Mouse (Mus musculus) MEL (cell line): ENCODE results near the gene Gpr85. TPM values are rescaled to one million over a fixed set of nuclear protein-coding genes. Genes with fewer than 3 reads are reported as not detected.

Experiments used
- DNase-seq: peaks from one replicate; pipeline ENCODE4 v3.0.0; 2011; ENCODE audit warnings: low read depth, low spot score
- H3K27ac ChIP-seq: 2 replicates; pipeline ENCODE4 v1.5.1; 2012; ENCODE audit warnings: low read depth, mild to moderate bottlenecking, control low read depth, low read length, moderate library complexity; ENCODE audit not compliant: control insufficient read depth
- H3K27me3 ChIP-seq, 2 experiments: fragments of 150-350 bp in 1 of 2; sonication (generic) in 1 of 2; 2 replicates each; pipeline ENCODE4 v1.6.1; 2012; ENCODE audit warnings: low read length in 2 of 2, mild to moderate bottlenecking in 2 of 2, improper control_type of control experiment in 1 of 2, moderate library complexity in 1 of 2; ENCODE audit not compliant: insufficient read depth in 2 of 2, control insufficient read depth in 1 of 2
- H3K36me3 ChIP-seq, 2 experiments: 2 replicates each; pipeline ENCODE4 v1.6.1; 2012 to 2014; ENCODE audit warnings: low read length in 2 of 2, improper control_type of control experiment in 1 of 2, inconsistent platforms in 1 of 2, mild to moderate bottlenecking in 1 of 2; ENCODE audit not compliant: insufficient read depth in 2 of 2, control insufficient read depth in 1 of 2
- H3K4me1 ChIP-seq, 2 experiments: fragments of 150-350 bp in 1 of 2; sonication (generic) in 1 of 2; 2 replicates each; pipeline ENCODE4 v1.6.1; 2012; ENCODE audit warnings: low read length in 2 of 2, improper control_type of control experiment in 1 of 2, mild to moderate bottlenecking in 1 of 2; ENCODE audit not compliant: insufficient read depth in 2 of 2, control insufficient read depth in 1 of 2
- H3K4me3 ChIP-seq, 2 experiments: fragments of 150-350 bp in 1 of 2; sonication (generic) in 1 of 2; 2 replicates each; pipeline ENCODE4 v1.5.1; 2012; ENCODE audit warnings: low read depth in 2 of 2, low read length in 2 of 2, mild to moderate bottlenecking in 2 of 2, moderate library complexity in 2 of 2, control low read depth in 1 of 2, improper control_type of control experiment in 1 of 2; ENCODE audit not compliant: control insufficient read depth in 1 of 2, insufficient read depth in 1 of 2
- H3K79me2 ChIP-seq: 2 replicates; pipeline ENCODE4 v1.6.1; 2012; ENCODE audit warnings: mild to moderate bottlenecking, low read length, moderate library complexity; ENCODE audit not compliant: control insufficient read depth, poor library complexity, insufficient read depth
- H3K9ac ChIP-seq: 2 replicates; pipeline ENCODE4 v1.6.1; 2012; ENCODE audit warnings: low read depth, mild to moderate bottlenecking, control low read depth, low read length, moderate library complexity; ENCODE audit not compliant: control insufficient read depth, poor library complexity, severe bottlenecking
- H3K9me3 ChIP-seq: fragments of 150-350 bp; sonication (generic); replicated peaks from 2 replicates; pipeline ENCODE4 v1.6.1; 2012; ENCODE audit warnings: mild to moderate bottlenecking, low read length, improper control_type of control experiment, moderate library complexity; ENCODE audit not compliant: insufficient read depth
- POLR2A ChIP-seq, 2 experiments: IDR thresholded peaks; 2 replicates each; pipeline ENCODE4 v1.6.1; 2011 to 2012; ENCODE audit warnings: low read length in 2 of 2, mild to moderate bottlenecking in 2 of 2, control low read depth in 1 of 2, improper control_type of control experiment in 1 of 2, low read depth in 1 of 2, moderate library complexity in 1 of 2; ENCODE audit not compliant: control insufficient read depth in 1 of 2, insufficient read depth in 1 of 2, poor library complexity in 1 of 2
- ZKSCAN1 ChIP-seq: IDR thresholded peaks from 2 replicates; pipeline ENCODE4 v1.6.1; 2012; ENCODE audit warnings: low read depth, mild to moderate bottlenecking, inconsistent platforms, low read length, improper control_type of control experiment, moderate library complexity
- polyA plus RNA-seq, 2 experiments: library from polyadenylated mRNA; stranded (reverse) in 1 of 2; unstranded in 1 of 2; fragments of >175 nt in 1 of 2; fragments of >200 nt in 1 of 2; gene quantifications; 2 replicates each; pipeline versions ENCODE4 v1.2.1 to v1.2.4; 2012; ENCODE audit warnings: low replicate concordance in 2 of 2, low read depth in 1 of 2; ENCODE audit not compliant: insufficient read length in 2 of 2, insufficient read depth in 1 of 2, missing spikeins in 1 of 2
- total RNA-seq: library from RNA; depleted of rRNA; stranded (reverse); fragments of 300-350 nt; gene quantifications from 2 replicates; pipeline ENCODE4 v1.2.3, GENCODE M21; 2012; rRNA removed

Gene Gpr85
- total and polyA plus RNA-seq, 3 experiments, result not detected

- H3K4me1 ChIP-seq, result no peaks in the 10 kb centered on the region
- no peaks in the 10 kb centered on the region for H3K9me3 ChIP-seq
- no peak overlapping the region for H3K27ac ChIP-seq
- H3K79me2 ChIP-seq, result no peaks in the 10 kb centered on the region
- DNase-seq, result no peak
- no peak for TF ChIP-seq POLR2A (IDR thresholded peaks at IDR 0.05; ENCODE audit: control insufficient read depth in 1 of 2, insufficient read depth in 1 of 2, low read depth in 1 of 2, low read length in 2 of 2, poor library complexity in 1 of 2)
- TF ChIP-seq ZKSCAN1, result no peak
- no peaks in the 10 kb centered on the region for H3K36me3 ChIP-seq
- H3K9ac ChIP-seq, result no peak overlapping the region
- no peaks in the 10 kb centered on the region; a peak in 1 of 4 replicates for H3K27me3 ChIP-seq
- H3K4me3 ChIP-seq, result no peak overlapping the region
These were observed 42.4 kb downstream of the Gpr85 start for GRCm38 (mm10) chr6:13797389-13797788.

Other genes starting within 250 kb of the Gpr85 start
- gene Tmem168, start 231.8 kb downstream of the Gpr85 start, total RNA-seq, result 20.5 and 23.0 TPM in 2 replicates
- gene Tmem168, start 231.8 kb downstream of the Gpr85 start, polyA plus RNA-seq, result 10 to 100 TPM in 1 of 2 experiments, not detected in 1; 12.0 TPM
- 3.1 and 3.6 TPM in 2 replicates for gene Bmt2, start 162.0 kb downstream of the Gpr85 start, total RNA-seq
- 1 to 10 TPM in 1 of 2 experiments, not detected in 1; 4.7 TPM for gene Bmt2, start 162.0 kb downstream of the Gpr85 start, polyA plus RNA-seq
- 28.1 and 28.3 TPM in 2 replicates for gene 2610001J05Rik, start 31.6 kb upstream of the Gpr85 start, total RNA-seq
- gene 2610001J05Rik, start 31.6 kb upstream of the Gpr85 start, polyA plus RNA-seq, result 10 to 100 TPM in 1 of 2 experiments, not detected in 1; 45.4 TPM